Mouse (Mus musculus): ENCODE data around the gene Fnd3c2. TPM values are rescaled to one million over a fixed set of nuclear protein-coding genes. Genes with fewer than 3 reads are reported as not detected.
"Not testable (repeated sequence)": the region's sequence is repeated elsewhere in the genome, so short reads cannot be mapped to it uniquely, and the experiment has no call there.

Gene Fnd3c2
- polyA plus RNA-seq (2015; fragmentation: Nextera tagmentation; extraction: Ambion mirVana): not detected in 2 replicates

- ATAC-seq (ENCODE audit: low read depth) (no peak), DNase-seq (no peak)
- Histone ChIP-seq H3K27ac (no peak within 1 kb of the TSS), H3K27me3 (no peaks in the 10 kb centered on the region), H3K4me2 (no peak within 1 kb of the TSS), H3K9ac (no peak within 1 kb of the TSS), H3K4me3 (replicated peaks) (no peak within 1 kb of the TSS), H3K4me1 (replicated peaks) (no peaks in the 10 kb centered on the region), H3K36me3 (no peaks in the 10 kb centered on the region), H3K9me3 (replicated peaks) (no peaks in the 10 kb centered on the region)
- 51% methylated on average over 4 of the region's 4 CpGs for WGBS (ENCODE audit: insufficient replicate concordance)
These were observed at the start of gene Fnd3c2 for GRCm38 (mm10) chrX:106255276-106255675. Fnd3c2 (minus strand) TSS chrX:106255376.

- no peak overlapping the region for H3K27ac ChIP-seq
- no peaks in the 10 kb centered on the region for H3K4me1 ChIP-seq (replicated peaks)
- H3K9me3 ChIP-seq (replicated peaks): no peaks in the 10 kb centered on the region
- 67% methylated on average over 2 of the region's 2 CpGs for WGBS (ENCODE audit: insufficient replicate concordance)
- no peaks in the 10 kb centered on the region for H3K27me3 ChIP-seq
- no peak overlapping the region for H3K9ac ChIP-seq
- no peak overlapping the region for H3K4me3 ChIP-seq (replicated peaks)
- ATAC-seq (ENCODE audit: low read depth) (no peak), DNase-seq (no peak)
- no peak overlapping the region for H3K4me2 ChIP-seq
- H3K36me3 ChIP-seq: no peaks in the 10 kb centered on the region
These were observed 29.3 kb upstream of the Fnd3c2 start for GRCm38 (mm10) chrX:106284441-106284840.

- H3K9me3 ChIP-seq (replicated peaks): no peaks in the 10 kb centered on the region
- no peak within 1 kb of the TSS for H3K27ac ChIP-seq
- peak within 1 kb of the TSS; percentile 72 for H3K4me3 ChIP-seq (replicated peaks)
- H3K4me2 ChIP-seq: peak within 1 kb of the TSS; percentile 72
- no peaks in the 10 kb centered on the region for H3K27me3 ChIP-seq
- no peak for DNase-seq
- H3K9ac ChIP-seq: peak within 1 kb of the TSS; percentile 76
- no peaks in the 10 kb centered on the region for H3K4me1 ChIP-seq (replicated peaks)
- ATAC-seq (ENCODE audit: low read depth): no peak
- WGBS (ENCODE audit: insufficient replicate concordance): 79% methylated on average over 25 of the region's 25 CpGs
- no peaks in the 10 kb centered on the region for H3K36me3 ChIP-seq
These were observed 34.1 kb downstream of the Fnd3c2 start, which contains the start of gene Taf9b for GRCm38 (mm10) chrX:106221058-106221457. Taf9b (minus strand) TSS chrX:106221158.

GRCm38 (mm10) chrX:106219171-106220032 lies 35.8 kb downstream of the Fnd3c2 start:
- 21% methylated on average over 56 of the region's 60 CpGs for WGBS (ENCODE audit: insufficient replicate concordance)
- no peak overlapping the region for H3K27ac ChIP-seq
- H3K4me2 ChIP-seq: peak overlapping the region; percentile 72
- H3K27me3 ChIP-seq: no peaks in the 10 kb centered on the region
- H3K9me3 ChIP-seq (replicated peaks): no peaks in the 10 kb centered on the region
- peak overlapping the region; percentile 72 for H3K4me3 ChIP-seq (replicated peaks)
- H3K4me1 ChIP-seq (replicated peaks): no peaks in the 10 kb centered on the region
- ATAC-seq (ENCODE audit: low read depth) (peak; percentile 94), DNase-seq (peak; percentile 61)
- H3K9ac ChIP-seq: peak overlapping the region; percentile 76
- H3K36me3 ChIP-seq: no peaks in the 10 kb centered on the region

GRCm38 (mm10) chrX:106209100-106209499 lies 46.1 kb downstream of the Fnd3c2 start:
- DNase-seq (no peak), ATAC-seq (ENCODE audit: low read depth) (no peak)
- no peak overlapping the region for H3K9ac ChIP-seq
- H3K4me1 ChIP-seq (replicated peaks): no peaks in the 10 kb centered on the region
- H3K27me3 ChIP-seq: no peaks in the 10 kb centered on the region
- WGBS (ENCODE audit: insufficient replicate concordance): 56% methylated on average over 2 of the region's 2 CpGs
- no peaks in the 10 kb centered on the region for H3K9me3 ChIP-seq (replicated peaks)
- no peak overlapping the region for H3K4me2 ChIP-seq
- no peak overlapping the region for H3K27ac ChIP-seq
- H3K4me3 ChIP-seq (replicated peaks): no peak overlapping the region
- H3K36me3 ChIP-seq: no peaks in the 10 kb centered on the region

- Histone ChIP-seq H3K9me3 (replicated peaks) (no peaks in the 10 kb centered on the region), H3K4me1 (replicated peaks) (no peaks in the 10 kb centered on the region), H3K36me3 (peaks cover 56% of the 10 kb centered on the region), H3K27ac (no peak overlapping the region), H3K4me3 (replicated peaks) (no peak overlapping the region), H3K27me3 (no peaks in the 10 kb centered on the region), H3K4me2 (no peak overlapping the region), H3K9ac (no peak overlapping the region)
- DNase-seq: no peak
- no peak for ATAC-seq (ENCODE audit: low read depth)
- WGBS (ENCODE audit: insufficient replicate concordance): 75% methylated on average over 5 of the region's 5 CpGs
These were observed 56.3 kb downstream of the Fnd3c2 start for GRCm38 (mm10) chrX:106198904-106199303.

GRCm38 (mm10) chrX:106197308-106197707 lies 57.9 kb downstream of the Fnd3c2 start:
- Histone ChIP-seq H3K9ac (no peak overlapping the region), H3K4me3 (replicated peaks) (no peak overlapping the region), H3K27ac (no peak overlapping the region), H3K27me3 (no peaks in the 10 kb centered on the region), H3K4me1 (replicated peaks) (no peaks in the 10 kb centered on the region), H3K9me3 (replicated peaks) (no peaks in the 10 kb centered on the region), H3K4me2 (no peak overlapping the region), H3K36me3 (peaks cover 57% of the 10 kb centered on the region)
- 48% methylated on average over 5 of the region's 5 CpGs for WGBS (ENCODE audit: insufficient replicate concordance)
- ATAC-seq (ENCODE audit: low read depth) (no peak), DNase-seq (no peak)

- not testable (repeated sequence) for ATAC-seq (ENCODE audit: low read depth)
These were observed 60.8 kb downstream of the Fnd3c2 start for GRCm38 (mm10) chrX:106194361-106194760.

GRCm38 (mm10) chrX:106190091-106190490 lies 65.1 kb downstream of the Fnd3c2 start:
- no peak overlapping the region for H3K27ac ChIP-seq
- H3K4me3 ChIP-seq (replicated peaks): no peak overlapping the region
- no peak for ATAC-seq (ENCODE audit: low read depth)
- H3K9ac ChIP-seq: no peak overlapping the region
- peak overlapping the region; percentile 73 for H3K4me2 ChIP-seq
- H3K27me3 ChIP-seq: no peaks in the 10 kb centered on the region
- H3K4me1 ChIP-seq (replicated peaks): peaks cover 29% of the 10 kb centered on the region
- H3K9me3 ChIP-seq (replicated peaks): no peaks in the 10 kb centered on the region
- peaks cover 10% of the 10 kb centered on the region for H3K36me3 ChIP-seq
- 43% methylated on average over 4 of the region's 4 CpGs for WGBS (ENCODE audit: insufficient replicate concordance)
- no peak for DNase-seq

More at GRCm38 (mm10) chrX:106194361-106194760, 60.8 kb downstream of the Fnd3c2 start:
- H3K27ac ChIP-seq; DNase-seq; H3K9ac ChIP-seq; H3K27me3 ChIP-seq; H3K4me3 ChIP-seq (replicated peaks); H3K9me3 ChIP-seq (replicated peaks); H3K4me2 ChIP-seq: not testable (repeated sequence)
- WGBS (ENCODE audit: insufficient replicate concordance): 80% methylated on average over 6 of the region's 6 CpGs
- Histone ChIP-seq H3K36me3 (peaks cover 35% of the 10 kb centered on the region), H3K4me1 (replicated peaks) (peaks cover 10% of the 10 kb centered on the region)

- H3K4me1 ChIP-seq (replicated peaks): peaks cover 29% of the 10 kb centered on the region
- H3K27ac ChIP-seq: peak overlapping the region; percentile 10; the same call in 1 of the 2 replicates
These were observed 65.8 kb downstream of the Fnd3c2 start for GRCm38 (mm10) chrX:106189356-106189755.

GRCm38 (mm10) chrX:106187737-106188136 lies 67.4 kb downstream of the Fnd3c2 start:
- H3K4me2 ChIP-seq: peak overlapping the region; percentile 73
- H3K4me3 ChIP-seq (replicated peaks): peak overlapping the region; percentile 66
- peak; percentile 52 for DNase-seq
- peak overlapping the region; percentile 63 for H3K27ac ChIP-seq
- no peaks in the 10 kb centered on the region for H3K36me3 ChIP-seq
- peak overlapping the region; percentile 70 for H3K9ac ChIP-seq
- H3K9me3 ChIP-seq (replicated peaks): no peaks in the 10 kb centered on the region
- H3K4me1 ChIP-seq (replicated peaks): peaks cover 29% of the 10 kb centered on the region
- 16% methylated on average over 12 of the region's 12 CpGs for WGBS (ENCODE audit: insufficient replicate concordance)
- ATAC-seq (ENCODE audit: low read depth): no peak
- no peaks in the 10 kb centered on the region for H3K27me3 ChIP-seq

More at GRCm38 (mm10) chrX:106189356-106189755, 65.8 kb downstream of the Fnd3c2 start:
- Histone ChIP-seq H3K9ac (0 out of 2 replicates have a peak overlapping the region, but pooled peaks have one; percentile 70), H3K36me3 (peaks cover 6% of the 10 kb centered on the region), H3K4me3 (replicated peaks) (peak overlapping the region; percentile 66), H3K27me3 (no peaks in the 10 kb centered on the region), H3K9me3 (replicated peaks) (no peaks in the 10 kb centered on the region), H3K4me2 (peak overlapping the region; percentile 73)
- 34% methylated on average over 5 of the region's 5 CpGs for WGBS (ENCODE audit: insufficient replicate concordance)
- ATAC-seq (ENCODE audit: low read depth): no peak
- DNase-seq: no peak
